9 mouse cellular contexts compared by ENCODE assay signal in genomic region chr6:127767706-127768493, GRCm38 (mm10). TPM values are rescaled to one million over a fixed set of nuclear protein-coding genes. Genes with fewer than 3 reads are reported as not detected.
DNase-seq lines count a peak whose midpoint lies in the region; ATAC-seq lines count a peak whose summit lies in the region.
"Had no signal": no experiment of that assay in that cellular context is flagged by ENCODE, and none has a peak within 500 bp of the region (broad histone marks: within the 10 kb centered on the region; RNA-seq: fewer than 3 reads in every experiment).

No protein-coding gene starts in this region.

- H3K36me3 ChIP-seq in forebrain, embryonic 12.5 days (replicated peaks) = no peaks in the 10 kb centered on the region

- no peaks in the 10 kb centered on the region for H3K9me3 ChIP-seq in forebrain, embryonic 12.5 days

- H3K27ac ChIP-seq in forebrain, embryonic 12.5 days = peak overlapping the region; percentile 66

- H3K27me3 ChIP-seq in forebrain, embryonic 12.5 days = peaks cover 84% of the 10 kb centered on the region

- ATAC-seq in cerebellum, adult (ENCODE audit: insufficient number of reproducible peaks, low FRiP score, low TSS enrichment) = 0 out of 2 replicates have a peak, but pooled peaks have one; percentile 10
- peak; percentile 33; the same call in 1 of the 2 replicates for ATAC-seq in forebrain, embryonic 12.5 days (ENCODE audit: low FRiP score)
- ATAC-seq in activated CD4-positive, CD25-positive, alpha-beta regulatory T cell, adult 4 months = no peak

- H3K4me3 ChIP-seq in forebrain, embryonic 12.5 days (replicated peaks) = peak overlapping the region; percentile 69

- WGBS in forebrain, embryonic 12.5 days = under 1% methylated on average over 40 of the region's 49 CpGs

- peak; percentile 74 for DNase-seq in WW6 (ENCODE audit: low read depth, low spot score)
- peak; percentile 82 for DNase-seq in heart, postnatal 4 days
- peak; percentile 52 to 72 for DNase-seq in layer of hippocampus, postnatal 10 days (ENCODE audit: low spot score in 2 of 2)
- DNase-seq in lung, postnatal 4 days = peak; percentile 72 to 73
- DNase-seq in right cerebral cortex, postnatal 25 days = peak; percentile 50

- H3K4me1 ChIP-seq in forebrain, embryonic 12.5 days = peaks cover 48% of the 10 kb centered on the region

- H3K4me2 ChIP-seq in forebrain, embryonic 12.5 days = peak overlapping the region; percentile 100

- H3K9ac ChIP-seq in forebrain, embryonic 12.5 days = peak overlapping the region; percentile 65

RNA-seq across cellular contexts. Expression of gene Prmt8, which starts 1.4 kb away (rescaled TPM):
- polyA plus RNA-seq in forebrain, embryonic 12.5 days (2016; fragmentation: Nextera tagmentation; extraction: Ambion mirVana) = 16.6 and 18.4 TPM in 2 replicates
- under 1 TPM; 0.09 to 0.12 TPM for total RNA-seq in heart, postnatal 4 days (2021)
- 10 to 100 TPM; 81.0 to 84.0 TPM for total RNA-seq in layer of hippocampus, postnatal 10 days (2021)
- not detected for polyA plus RNA-seq in activated CD4-positive, CD25-positive, alpha-beta regulatory T cell, adult 4 months (2017; shearing (Covaris generic))
- total RNA-seq: neutrophil, adult 5-6 weeks had no signal

Comparison
In these comparisons a context has a peak if more than half of its experiments do, and no peak if none do; other contexts are left out.
1. RNA of gene Prmt8, which starts 1.4 kb away (total RNA-seq): 81.0 to 84.0 TPM in layer of hippocampus, postnatal 10 days; 0.09 to 0.12 TPM in heart, postnatal 4 days; every median in the first group is over 10 times any median in the second.
2. Peak in every context shown above with its lines, with median percentiles within 50 percentile points of each other: DNase-seq.